Mouse (Mus musculus) embryonic fibroblast, embryonic 13.5 days (primary cell): ENCODE measurements around the gene Otof.

Source experiments
- CTCF ChIP-seq: IDR thresholded peaks from 2 replicates; pipeline ENCODE4 v1.5.1; 2011; ENCODE audit warnings: mild to moderate bottlenecking, control low read depth, low read length, moderate library complexity, borderline replicate concordance; ENCODE audit not compliant: insufficient read depth
- POLR2A ChIP-seq: IDR thresholded peaks from 2 replicates; pipeline ENCODE4 v1.6.1; 2011; ENCODE audit warnings: low read depth, mild to moderate bottlenecking, control low read depth, low read length, moderate library complexity

- TF ChIP-seq CTCF (no peak), POLR2A (no peak)
Observed at GRCm38 (mm10) chr5:30411524-30411923, 50.2 kb downstream of the Otof start.
